Mouse (Mus musculus) gastrocnemius, postnatal 25 days (tissue): ENCODE data around the gene Naa25. TPM values are rescaled to one million over a fixed set of nuclear protein-coding genes. Genes with fewer than 3 reads are reported as not detected.

Source experiments
- DNase-seq: peaks from one replicate; pipeline ENCODE4 v3.0.0; 2022
- total RNA-seq, 2 experiments: library from RNA; stranded (reverse); gene quantifications; 1 replicate in 1 of 2; 2 replicates in 1 of 2; pipeline ENCODE4 v1.2.3; 2021

Gene Naa25
- total RNA-seq, 2 experiments from 2014 or later = 23.2 to 23.8 TPM

- DNase-seq = no peak
Observed at GRCm38 (mm10) chr5:121392667-121393380, 4.9 kb upstream of the Naa25 start.

- DNase-seq = no peak
Observed at GRCm38 (mm10) chr5:121393402-121393801, 4.3 kb upstream of the Naa25 start.

GRCm38 (mm10) chr5:121395621-121396020, 2.1 kb upstream of the Naa25 start:
- DNase-seq = no peak

GRCm38 (mm10) chr5:121398146-121398964, 619 bp downstream of the Naa25 start:
- no peak for DNase-seq

- DNase-seq = no peak
Observed at GRCm38 (mm10) chr5:121398965-121399462, 1.3 kb downstream of the Naa25 start.

GRCm38 (mm10) chr5:121399540-121399939, 1.8 kb downstream of the Naa25 start:
- DNase-seq = no peak

- no peak for DNase-seq
Observed at GRCm38 (mm10) chr5:121400064-121400463, 2.3 kb downstream of the Naa25 start.

GRCm38 (mm10) chr5:121400849-121401248, 3.1 kb downstream of the Naa25 start:
- no peak for DNase-seq

GRCm38 (mm10) chr5:121407856-121408255, 10.1 kb downstream of the Naa25 start:
- no peak for DNase-seq

GRCm38 (mm10) chr5:121410975-121411374, 13.2 kb downstream of the Naa25 start:
- no peak for DNase-seq

- no peak for DNase-seq
Observed at GRCm38 (mm10) chr5:121420721-121421120, 23.0 kb downstream of the Naa25 start.

GRCm38 (mm10) chr5:121422787-121423186, 25.1 kb downstream of the Naa25 start:
- no peak for DNase-seq

- no peak for DNase-seq
Observed at GRCm38 (mm10) chr5:121423297-121423696, 25.6 kb downstream of the Naa25 start.

- DNase-seq = no peak
Observed at GRCm38 (mm10) chr5:121428954-121429353, 31.2 kb downstream of the Naa25 start.

GRCm38 (mm10) chr5:121438131-121438530, 40.4 kb downstream of the Naa25 start:
- no peak for DNase-seq

- DNase-seq = no peak
Observed at GRCm38 (mm10) chr5:121438756-121439155, 41.0 kb downstream of the Naa25 start.

- DNase-seq = no peak
Observed at GRCm38 (mm10) chr5:121443548-121443947, 45.8 kb downstream of the Naa25 start.

- no peak for DNase-seq
Observed at GRCm38 (mm10) chr5:121444870-121445269, 47.1 kb downstream of the Naa25 start.

GRCm38 (mm10) chr5:121448450-121448849, 50.7 kb downstream of the Naa25 start:
- DNase-seq = no peak

- no peak for DNase-seq
Observed at GRCm38 (mm10) chr5:121449976-121450375, 52.2 kb downstream of the Naa25 start.

GRCm38 (mm10) chr5:121450476-121450875, 52.7 kb downstream of the Naa25 start:
- DNase-seq = no peak

GRCm38 (mm10) chr5:121451203-121451602, 53.5 kb downstream of the Naa25 start:
- DNase-seq = no peak

- DNase-seq = peak; percentile 30
Observed at GRCm38 (mm10) chr5:121451644-121452025, 53.9 kb downstream of the Naa25 start, which contains the start of gene Tmem116. Gene Tmem116, plus strand, starts transcription at chr5:121451893.
